Mouse (Mus musculus): ENCODE measurements around the gene Hpse. TPM values are rescaled to one million over a fixed set of nuclear protein-coding genes. Genes with fewer than 3 reads are reported as not detected.

Hpse gene
- total and polyA plus RNA-seq, 3 experiments: not detected

DNA sequence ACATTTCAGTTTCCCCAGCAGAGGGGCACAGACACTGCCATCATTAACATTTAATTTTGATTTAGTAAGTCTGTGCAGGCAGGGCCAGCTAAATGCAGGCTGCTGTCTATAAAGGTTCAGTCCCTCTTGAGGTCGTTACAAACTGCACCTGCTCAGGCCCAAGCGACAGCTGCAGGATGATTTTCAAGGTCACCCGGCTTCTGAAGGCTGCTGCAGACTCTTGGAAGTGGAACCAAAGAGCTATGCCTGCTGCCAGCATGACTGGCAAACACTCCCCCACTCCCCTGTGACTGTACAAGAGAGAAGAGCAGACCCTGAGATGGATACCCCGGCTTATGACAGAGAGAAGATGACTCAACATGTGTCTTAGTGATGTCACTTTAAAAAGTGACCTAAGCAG lies 32.1 kb upstream of the Hpse start:
- ATAC-seq (ENCODE audit: extremely low read depth, insufficient number of reproducible peaks, low FRiP score, poor library complexity, severe bottlenecking) (no peak), DNase-seq (ENCODE audit: low spot score) (no peak)
- no peak overlapping the region for H3K4me3 ChIP-seq (ENCODE audit: low read depth, low read length)
- H3K9me3 ChIP-seq (replicated peaks): no peaks in the 10 kb centered on the region
- H3K36me3 ChIP-seq (replicated peaks): no peaks in the 10 kb centered on the region
- H3K4me1 ChIP-seq (ENCODE audit: insufficient read depth, low read depth, low read length): peaks cover 10% of the 10 kb centered on the region
- TF ChIP-seq GATA1 (IDR thresholded peaks at IDR 0.05; ENCODE audit: borderline replicate concordance, low read length) (no peak), POLR2AphosphoS5 (IDR thresholded peaks at IDR 0.05; ENCODE audit: insufficient replicate concordance, low read depth, low read length) (no peak), TAL1 (conservative IDR thresholded peaks at IDR 0.05; ENCODE audit: low read depth, low read length) (no peak), GATA2 (IDR thresholded peaks at IDR 0.05; ENCODE audit: borderline replicate concordance, low read depth, low read length) (no peak)
- H3K27me3 ChIP-seq (ENCODE audit: insufficient read depth, low read length): peaks cover 3% of the 10 kb centered on the region; the same call in 1 of the 2 replicates

GRCm38 (mm10) chr5:100750617-100751255 lies 31.2 kb upstream of the Hpse start:
- ATAC-seq (ENCODE audit: extremely low read depth, insufficient number of reproducible peaks, low FRiP score, poor library complexity, severe bottlenecking) (no peak), DNase-seq (ENCODE audit: low spot score) (no peak)
- TF ChIP-seq CTCF (IDR thresholded peaks at IDR 0.05; ENCODE audit: low read depth, low read length): no peak
- no peak for TF ChIP-seq GATA2 (IDR thresholded peaks at IDR 0.05; ENCODE audit: borderline replicate concordance, low read depth, low read length)
- TF ChIP-seq GATA1 (IDR thresholded peaks at IDR 0.05; ENCODE audit: borderline replicate concordance, low read length): no peak
- no peak for TF ChIP-seq TAL1 (conservative IDR thresholded peaks at IDR 0.05; ENCODE audit: low read depth, low read length)
- no peaks in the 10 kb centered on the region for H3K9me3 ChIP-seq (replicated peaks)
- peaks cover 3% of the 10 kb centered on the region; the same call in 1 of the 2 replicates for H3K27me3 ChIP-seq (ENCODE audit: insufficient read depth, low read length)
- peaks cover 10% of the 10 kb centered on the region for H3K4me1 ChIP-seq (ENCODE audit: insufficient read depth, low read depth, low read length)
- H3K4me3 ChIP-seq (ENCODE audit: low read depth, low read length): no peak overlapping the region
- no peaks in the 10 kb centered on the region for H3K36me3 ChIP-seq (replicated peaks)

GRCm38 (mm10) chr5:100738802-100739201 lies 19.3 kb upstream of the Hpse start:
- TF ChIP-seq GATA2 (IDR thresholded peaks at IDR 0.05; ENCODE audit: borderline replicate concordance, low read depth, low read length) (no peak), CTCF (IDR thresholded peaks at IDR 0.05; ENCODE audit: low read depth, low read length) (no peak), GATA1 (IDR thresholded peaks at IDR 0.05; ENCODE audit: borderline replicate concordance, low read length) (no peak), TAL1 (conservative IDR thresholded peaks at IDR 0.05; ENCODE audit: low read depth, low read length) (no peak), POLR2AphosphoS5 (IDR thresholded peaks at IDR 0.05; ENCODE audit: insufficient replicate concordance, low read depth, low read length) (no peak)
- Histone ChIP-seq H3K27me3 (ENCODE audit: insufficient read depth, low read length) (0 out of 2 replicates have a peak, but pooled peaks cover 2% of the 10 kb centered on the region), H3K4me3 (ENCODE audit: low read depth, low read length) (no peak overlapping the region), H3K9me3 (replicated peaks) (peaks cover 4% of the 10 kb centered on the region), H3K4me1 (ENCODE audit: insufficient read depth, low read depth, low read length) (peaks cover 13% of the 10 kb centered on the region), H3K36me3 (replicated peaks) (no peaks in the 10 kb centered on the region)
- no peak for DNase-seq (ENCODE audit: low spot score)
- no peak for ATAC-seq (ENCODE audit: extremely low read depth, insufficient number of reproducible peaks, low FRiP score, poor library complexity, severe bottlenecking)

- Histone ChIP-seq H3K9me3 (replicated peaks) (peaks cover 4% of the 10 kb centered on the region), H3K27me3 (ENCODE audit: insufficient read depth, low read length) (0 out of 2 replicates have a peak, but pooled peaks cover 2% of the 10 kb centered on the region), H3K4me1 (ENCODE audit: insufficient read depth, low read depth, low read length) (peaks cover 13% of the 10 kb centered on the region), H3K36me3 (replicated peaks) (no peaks in the 10 kb centered on the region), H3K4me3 (ENCODE audit: low read depth, low read length) (no peak overlapping the region)
- DNase-seq (ENCODE audit: low spot score): no peak
- ATAC-seq (ENCODE audit: extremely low read depth, insufficient number of reproducible peaks, low FRiP score, poor library complexity, severe bottlenecking): no peak
- TF ChIP-seq GATA1 (IDR thresholded peaks at IDR 0.05; ENCODE audit: borderline replicate concordance, low read length) (no peak), TAL1 (conservative IDR thresholded peaks at IDR 0.05; ENCODE audit: low read depth, low read length) (no peak)
Observed at GRCm38 (mm10) chr5:100736919-100737318, 17.4 kb upstream of the Hpse start.

- ATAC-seq (ENCODE audit: extremely low read depth, insufficient number of reproducible peaks, low FRiP score, poor library complexity, severe bottlenecking): no peak; the same call in 1 of the 2 replicates
Observed at GRCm38 (mm10) chr5:100734535-100734934, 15.0 kb upstream of the Hpse start.

DNA sequence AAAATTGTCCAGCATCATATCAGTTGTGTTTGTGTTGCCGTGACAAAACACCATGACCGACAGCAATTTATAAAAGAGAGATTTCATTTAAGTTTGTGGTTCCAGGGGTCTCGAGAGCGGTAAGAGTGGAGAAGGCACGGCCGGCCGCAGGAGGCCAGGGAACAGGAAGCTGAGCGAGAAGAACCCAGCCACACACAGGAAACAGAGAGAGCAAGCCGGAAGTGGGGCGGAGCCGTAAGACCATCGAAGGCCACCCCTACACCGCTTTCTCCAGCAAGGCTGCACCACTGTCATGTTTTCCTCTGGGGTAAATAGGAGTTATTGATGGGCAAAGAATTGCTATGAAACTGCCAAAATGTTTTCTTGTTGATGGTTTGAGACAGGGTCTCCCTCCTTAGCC lies 9.2 kb upstream of the Hpse start:
- ATAC-seq (ENCODE audit: extremely low read depth, insufficient number of reproducible peaks, low FRiP score, poor library complexity, severe bottlenecking): no peak
- Histone ChIP-seq H3K4me1 (ENCODE audit: insufficient read depth, low read depth, low read length) (no peaks in the 10 kb centered on the region), H3K36me3 (replicated peaks) (no peaks in the 10 kb centered on the region), H3K9me3 (replicated peaks) (0 out of 2 replicates have a peak, but pooled peaks cover 2% of the 10 kb centered on the region), H3K27me3 (ENCODE audit: insufficient read depth, low read length) (no peaks in the 10 kb centered on the region; the same call in 1 of the 2 replicates), H3K4me3 (ENCODE audit: low read depth, low read length) (no peak overlapping the region)
- no peak for TF ChIP-seq POLR2AphosphoS5 (IDR thresholded peaks at IDR 0.05; ENCODE audit: insufficient replicate concordance, low read depth, low read length)
- DNase-seq (ENCODE audit: low spot score): no peak

More at GRCm38 (mm10) chr5:100734535-100734934, 15.0 kb upstream of the Hpse start:
- Histone ChIP-seq H3K9me3 (replicated peaks) (no peaks in the 10 kb centered on the region), H3K36me3 (replicated peaks) (no peaks in the 10 kb centered on the region), H3K4me1 (ENCODE audit: insufficient read depth, low read depth, low read length) (peaks cover 13% of the 10 kb centered on the region), H3K27me3 (ENCODE audit: insufficient read depth, low read length) (0 out of 2 replicates have a peak, but pooled peaks cover 2% of the 10 kb centered on the region), H3K4me3 (ENCODE audit: low read depth, low read length) (no peak overlapping the region)
- DNase-seq (ENCODE audit: low spot score): no peak
- no peak for TF ChIP-seq TAL1 (conservative IDR thresholded peaks at IDR 0.05; ENCODE audit: low read depth, low read length)
- TF ChIP-seq GATA2 (IDR thresholded peaks at IDR 0.05; ENCODE audit: borderline replicate concordance, low read depth, low read length): no peak
- TF ChIP-seq CTCF (IDR thresholded peaks at IDR 0.05; ENCODE audit: low read depth, low read length): no peak
- TF ChIP-seq GATA1 (IDR thresholded peaks at IDR 0.05; ENCODE audit: borderline replicate concordance, low read length): no peak
- TF ChIP-seq POLR2AphosphoS5 (IDR thresholded peaks at IDR 0.05; ENCODE audit: insufficient replicate concordance, low read depth, low read length): no peak

Measured in G1E (cell line).